Mouse (Mus musculus) midbrain, embryonic 16.5 days (tissue): ENCODE measurements around the gene Rbm38. TPM values are rescaled to one million over a fixed set of nuclear protein-coding genes. Genes with fewer than 3 reads are reported as not detected.

ENCODE experiments used
- polyA plus RNA-seq: library from polyadenylated mRNA; unstranded; fragments of >200 nt; fragmentation: Nextera tagmentation; extraction: Ambion mirVana; gene quantifications from 2 replicates; pipeline ENCODE4 v1.2.1, GENCODE M21; 2015

Rbm38 gene
- polyA plus RNA-seq, 1 experiment from 2014 or later, result 9.9 TPM

Other genes with a start within 250 kb of the Rbm38 start
- gene Bmp7, start 80.2 kb upstream of the Rbm38 start, polyA plus RNA-seq, result 9.2 and 10.3 TPM in 2 replicates
- 1.0 and 1.6 TPM in 2 replicates for gene Spo11, start 42.8 kb upstream of the Rbm38 start, polyA plus RNA-seq
- 115 and 118 TPM in 2 replicates for gene Rae1, start 20.4 kb upstream of the Rbm38 start, polyA plus RNA-seq
- 0.06 and 0.11 TPM in 2 replicates for gene Ctcfl, start 99.0 kb downstream of the Rbm38 start, polyA plus RNA-seq
- gene Pck1, start 132.6 kb downstream of the Rbm38 start, polyA plus RNA-seq, result not detected in 2 replicates
- gene Zbp1, start 198.4 kb downstream of the Rbm38 start, polyA plus RNA-seq, result 0.30 TPM in 1 of 2 replicates, not detected in the other